Mouse (Mus musculus) liver, adult (tissue): ENCODE results near the gene Ceacam16.

Experiments
- GATA4 ChIP-seq: IDR thresholded peaks from 2 replicates; pipeline ENCODE4 v1.6.1; 2014; ENCODE audit warnings: mild to moderate bottlenecking, low read length; ENCODE audit not compliant: insufficient replicate concordance

Ceacam16 gene

DNA sequence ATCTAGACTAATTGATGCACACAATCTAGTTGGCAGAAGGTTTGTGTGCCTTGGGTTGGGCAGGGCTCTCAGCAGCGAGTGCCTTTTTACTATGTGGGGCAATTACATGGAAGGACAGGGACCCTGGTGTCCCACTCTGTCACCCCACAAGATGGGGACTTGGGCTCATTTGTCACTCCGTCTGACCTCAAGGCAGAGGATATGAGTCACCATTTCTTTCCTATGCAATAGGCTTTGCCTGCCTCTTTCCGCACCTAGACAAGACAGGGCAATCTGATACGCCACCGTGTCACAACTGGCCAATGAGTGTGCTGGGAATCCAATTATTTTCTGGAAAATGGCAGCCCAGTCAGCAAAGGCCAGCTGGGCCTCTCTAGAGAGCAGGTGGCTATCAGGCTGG, 5.4 kb downstream of the Ceacam16 start:
- no peak for TF ChIP-seq GATA4

DNA sequence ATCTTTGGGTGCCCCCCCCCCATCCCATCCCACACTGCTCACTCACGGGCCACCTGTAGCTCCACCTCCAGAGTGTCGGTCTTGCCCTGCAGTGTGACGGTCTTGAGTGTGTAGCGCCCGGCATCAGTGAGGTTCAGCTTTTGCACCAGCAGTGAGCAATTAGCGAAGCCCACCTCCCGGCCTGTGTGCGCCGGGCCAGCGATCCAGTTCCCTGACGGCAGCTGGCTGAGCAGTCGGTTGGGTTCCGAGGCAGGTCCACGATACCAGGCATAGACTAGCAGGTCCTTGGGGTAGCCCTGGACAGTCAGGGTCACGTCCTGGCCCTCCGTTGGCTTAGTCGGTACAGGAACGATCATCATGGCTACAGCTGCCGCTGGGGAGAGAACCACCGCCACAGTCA, 7.6 kb downstream of the Ceacam16 start:
- no peak for TF ChIP-seq GATA4

DNA sequence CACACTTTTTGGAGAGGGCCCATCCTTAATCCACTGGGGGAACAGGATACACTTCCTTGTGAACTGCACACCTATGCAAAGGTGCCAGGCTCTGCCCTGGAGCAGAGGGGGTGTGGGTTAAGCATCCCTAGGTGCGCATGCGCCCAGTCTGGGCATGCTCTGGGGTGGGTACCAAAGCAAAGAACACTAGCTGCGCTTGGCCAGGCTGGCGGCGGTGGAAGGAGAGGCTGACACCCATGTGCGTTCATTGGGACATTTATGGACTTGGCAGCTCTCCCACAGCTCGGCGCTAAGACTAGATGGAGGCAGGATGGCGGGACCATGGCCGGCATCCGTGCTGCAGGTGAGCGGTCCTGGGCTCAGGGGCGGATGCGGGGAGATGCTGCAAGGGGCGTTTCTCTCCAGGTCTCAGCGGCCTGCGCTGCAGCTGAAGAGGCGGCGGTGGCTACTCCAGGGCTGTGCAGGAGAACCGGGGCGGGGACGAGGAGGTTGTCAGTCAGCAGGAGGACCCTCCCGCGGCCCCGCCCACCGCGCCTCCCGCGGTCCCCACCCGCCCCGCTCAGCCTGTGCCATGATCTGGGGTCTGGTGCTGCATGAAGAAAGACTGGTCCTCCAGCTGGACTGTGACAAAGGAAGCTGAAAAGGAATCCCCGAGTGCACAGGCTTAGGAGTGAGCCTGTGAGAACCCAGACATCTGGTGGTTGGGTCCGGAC, 9.1 kb downstream of the Ceacam16 start, which contains the start of gene Gm19345:
Gm19345 (plus strand) TSS at position 146 of the 713 bp plus-strand sequence.
- no peak for TF ChIP-seq GATA4

DNA sequence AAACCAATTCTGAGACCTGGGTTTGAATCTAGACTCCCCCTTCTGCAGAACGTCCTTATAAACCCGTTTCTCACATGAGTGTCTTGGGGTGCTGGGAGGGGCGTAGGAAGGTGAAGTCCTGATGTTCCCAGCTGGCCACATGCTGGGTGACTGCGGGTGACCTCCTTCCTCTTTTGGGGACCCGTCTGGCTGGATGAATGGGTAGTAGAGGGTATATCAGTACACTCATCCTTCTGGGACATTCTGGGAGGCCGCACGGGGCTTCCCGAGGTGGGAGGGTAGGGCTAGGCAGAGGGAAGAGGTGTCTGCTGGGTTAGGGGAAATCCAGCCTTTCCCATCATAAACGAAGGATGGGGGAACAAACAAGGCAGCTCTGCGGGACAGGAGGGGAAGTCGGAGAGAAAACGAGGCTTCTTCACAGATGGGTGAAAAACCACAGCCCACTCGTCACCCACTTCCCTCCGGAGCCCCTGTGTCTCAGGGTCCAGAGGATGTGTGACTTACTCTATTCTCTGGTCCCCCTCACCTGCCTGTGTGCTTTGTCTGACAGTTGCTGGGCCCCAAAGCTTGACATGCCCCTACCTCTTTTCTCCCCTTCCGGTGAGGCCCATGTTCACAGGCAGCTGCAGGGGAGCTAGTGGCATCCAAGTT, 16.5 kb downstream of the Ceacam16 start:
- TF ChIP-seq GATA4, result no peak

DNA sequence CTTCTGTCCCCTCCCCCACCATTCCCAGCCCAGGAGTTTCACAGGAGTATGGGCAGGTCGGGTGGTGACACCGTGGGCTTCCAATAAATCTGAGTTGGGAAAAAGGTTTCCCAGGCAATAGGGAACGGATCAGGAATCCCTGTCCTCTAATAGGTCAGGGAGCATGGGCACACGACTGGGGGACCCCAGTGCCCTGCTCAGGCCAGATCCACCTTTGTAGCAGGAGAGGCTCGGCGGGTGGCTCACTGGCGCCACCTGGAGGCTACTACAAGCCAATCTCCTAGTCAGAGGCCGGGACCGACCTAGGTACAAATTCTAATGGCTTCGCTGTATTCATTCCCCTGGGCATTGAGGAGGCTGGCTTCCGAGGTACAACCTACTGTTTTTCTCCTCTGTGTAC, 17.5 kb downstream of the Ceacam16 start:
- no peak for TF ChIP-seq GATA4

DNA sequence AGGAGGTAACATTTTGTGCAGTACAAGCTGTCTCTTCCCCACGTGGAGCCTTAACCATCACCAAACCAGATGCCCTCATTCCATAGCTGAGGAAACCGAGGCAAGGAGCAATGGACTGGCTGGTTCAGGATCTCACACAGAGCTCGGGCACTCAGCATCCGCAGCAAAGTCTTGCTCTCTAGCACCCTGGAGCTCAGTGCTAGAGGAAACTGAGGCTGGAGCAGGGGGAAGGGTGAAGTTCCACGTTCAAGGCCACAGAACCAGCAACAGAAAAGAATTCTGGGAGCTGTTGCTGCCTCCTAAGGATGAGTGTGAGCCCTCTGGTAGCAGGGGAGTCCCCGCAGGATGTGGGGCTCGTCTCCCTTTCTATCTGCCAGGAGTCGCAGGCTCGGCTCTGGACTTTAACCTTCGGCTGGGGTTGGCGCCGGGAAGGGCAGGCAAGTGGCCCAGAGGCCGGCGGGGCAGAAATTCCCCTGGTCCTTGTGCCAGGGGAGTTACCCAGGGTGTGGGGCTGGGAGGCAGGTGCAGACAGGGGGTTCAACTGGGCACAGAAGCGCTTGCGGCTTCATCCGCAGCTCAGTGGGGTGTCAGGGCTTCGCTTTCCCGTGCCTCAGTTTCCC, 18.1 kb downstream of the Ceacam16 start:
- TF ChIP-seq GATA4, result no peak

DNA sequence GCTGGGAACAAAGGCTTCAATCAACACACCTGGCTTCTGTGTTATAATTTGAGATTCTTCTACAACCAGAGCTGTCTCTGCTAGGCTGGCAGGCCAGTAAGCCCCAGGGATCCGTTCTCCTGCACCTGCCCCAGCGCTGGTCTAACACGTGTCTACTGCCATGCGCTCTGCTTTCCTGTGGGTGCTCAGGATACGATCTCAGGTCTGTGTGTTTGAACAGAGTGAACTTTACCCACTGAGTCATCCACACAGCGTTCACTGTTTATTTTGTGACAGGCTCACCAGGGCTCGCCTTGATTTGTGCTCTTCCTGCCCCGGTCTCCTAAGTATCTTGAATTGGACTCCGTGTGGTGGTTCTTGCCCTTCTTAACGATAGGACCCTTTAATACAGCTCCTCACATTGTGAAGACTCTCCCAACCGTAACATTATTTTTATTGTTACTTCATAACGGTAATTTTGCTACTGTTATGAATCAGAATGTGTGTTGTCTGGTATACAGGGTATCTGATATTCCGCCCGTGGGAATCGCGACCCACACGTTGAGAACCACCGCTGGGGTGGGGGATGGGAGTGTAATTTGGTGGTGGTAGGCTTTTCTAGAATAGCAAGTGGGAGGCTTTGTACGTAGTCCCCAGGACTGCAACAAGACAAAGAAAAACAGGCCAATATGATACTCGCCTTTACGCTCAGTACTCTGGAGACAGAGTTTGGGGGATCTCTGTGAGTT, 19.2 kb downstream of the Ceacam16 start:
- no peak for TF ChIP-seq GATA4

DNA sequence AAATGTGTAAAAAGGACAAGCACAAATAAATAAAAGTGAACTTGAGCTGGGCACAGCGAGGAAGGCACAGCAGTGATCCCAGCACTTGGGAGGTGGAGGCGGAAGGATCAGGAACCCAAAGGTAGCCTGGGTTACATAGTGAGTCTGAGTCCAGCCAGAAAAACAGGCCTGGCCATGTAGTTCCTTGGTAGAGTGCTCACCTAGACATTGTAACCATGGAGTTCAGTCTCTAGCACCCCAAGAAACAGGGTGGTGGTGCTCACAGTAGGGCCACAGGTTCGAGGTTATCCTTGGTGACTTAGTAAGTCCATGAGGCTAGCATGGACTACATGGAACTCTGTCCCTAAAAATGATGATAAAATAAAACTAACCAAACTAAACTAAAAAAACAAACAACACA, 20.2 kb downstream of the Ceacam16 start:
- no peak for TF ChIP-seq GATA4

DNA sequence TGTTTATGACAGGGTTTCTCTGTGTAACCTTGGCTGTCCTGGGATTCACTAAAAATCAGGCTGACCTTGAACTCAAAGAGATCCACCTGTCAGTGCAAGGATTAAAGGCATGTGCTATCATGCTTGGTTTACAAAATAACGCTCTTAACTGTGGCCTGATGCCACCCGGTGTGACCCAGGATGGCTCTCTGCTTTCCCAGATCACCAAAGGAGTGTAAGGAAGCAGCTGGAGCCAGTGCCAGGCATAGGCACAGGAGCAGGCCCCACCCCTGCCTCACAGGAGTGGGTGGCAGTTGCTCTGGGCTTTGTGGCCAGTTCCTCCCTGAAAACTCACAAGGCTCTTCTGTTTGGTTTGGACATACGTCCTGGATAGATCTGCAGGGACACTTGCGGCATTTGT, 20.7 kb downstream of the Ceacam16 start:
- no peak for TF ChIP-seq GATA4

DNA sequence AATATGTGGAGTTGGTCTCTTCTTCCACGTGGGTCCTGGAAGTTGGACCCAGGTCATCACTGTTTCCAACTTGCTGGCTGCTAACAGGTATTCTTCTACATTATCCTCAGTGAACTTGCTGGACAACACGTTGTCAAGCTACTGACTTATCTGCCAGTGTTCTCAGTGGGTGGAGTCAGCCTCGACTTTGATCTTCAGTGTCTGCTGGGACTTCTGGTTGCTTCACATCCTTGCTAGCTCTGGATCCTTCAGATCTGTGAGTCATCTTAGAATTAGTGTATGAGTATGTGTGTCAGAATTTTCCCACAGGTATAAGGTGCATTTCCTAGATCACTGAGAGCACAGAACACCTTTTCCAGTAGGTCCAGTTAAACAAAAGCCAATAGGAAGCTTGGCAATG, 24.3 kb downstream of the Ceacam16 start:
- no peak for TF ChIP-seq GATA4

DNA sequence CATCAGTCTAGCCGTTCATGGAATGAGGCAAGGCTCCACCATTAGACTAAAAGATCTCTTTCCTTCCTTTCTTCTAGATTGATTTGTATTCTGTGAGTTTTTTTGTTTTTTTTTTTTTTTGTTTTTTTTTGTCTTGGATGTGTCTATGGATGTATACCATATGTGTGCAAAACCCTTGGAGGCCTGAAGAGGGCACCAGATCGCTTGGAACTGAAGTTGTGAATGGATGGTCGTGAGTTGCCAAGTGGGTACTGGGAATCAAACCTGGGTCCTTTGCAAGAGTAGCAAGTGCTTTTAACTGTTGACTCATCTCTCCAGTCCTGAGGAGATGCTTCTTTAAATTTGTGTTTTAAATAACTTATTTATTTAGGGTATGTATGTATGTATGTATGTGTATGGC, 27.0 kb downstream of the Ceacam16 start:
- TF ChIP-seq GATA4, result no peak

DNA sequence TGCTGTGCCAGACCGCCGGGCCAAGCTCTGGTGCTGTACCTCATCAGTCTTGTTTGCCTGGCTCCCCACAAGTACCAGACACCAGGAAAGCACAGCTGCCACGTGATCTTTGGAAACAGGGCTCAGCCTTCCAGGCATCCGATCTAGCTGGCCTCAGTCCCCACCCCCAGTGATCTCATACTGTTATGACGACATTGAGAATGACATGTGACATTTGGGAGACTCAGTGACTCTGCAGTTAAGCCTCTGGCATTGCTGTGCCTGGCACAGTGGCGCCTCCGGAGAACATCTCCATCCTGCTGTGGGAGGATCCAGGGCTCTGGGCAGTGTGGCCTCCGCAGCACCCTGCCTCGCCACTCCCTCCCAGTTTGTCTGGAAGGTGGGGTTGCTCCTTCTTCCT, 29.3 kb downstream of the Ceacam16 start:
- no peak for TF ChIP-seq GATA4

DNA sequence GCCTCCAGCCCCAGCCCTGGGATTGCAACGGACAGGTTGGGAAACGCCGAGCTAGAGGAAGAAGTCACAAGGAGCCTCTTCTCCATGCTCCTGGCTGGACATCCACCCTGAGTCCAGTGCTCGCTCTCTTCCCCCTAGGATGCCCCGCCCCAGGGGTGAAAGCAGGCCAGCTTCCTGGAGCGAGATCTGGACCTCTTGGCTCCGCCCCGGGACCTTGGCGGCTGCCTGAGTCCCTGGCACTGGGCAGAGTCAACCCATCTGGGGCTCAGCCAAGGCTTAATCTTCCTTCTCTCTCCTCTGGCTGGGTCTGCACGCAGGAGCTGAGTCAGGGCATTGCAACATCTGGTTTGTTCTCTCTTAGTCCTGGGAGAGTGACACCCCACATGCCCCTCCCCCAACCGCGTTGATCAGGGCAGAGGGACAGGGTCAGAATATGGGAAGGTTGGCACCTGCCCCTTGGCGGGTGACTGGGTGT, 30.4 kb downstream of the Ceacam16 start:
- peak; percentile 93; the same call in 1 of the 2 replicates for TF ChIP-seq GATA4

DNA sequence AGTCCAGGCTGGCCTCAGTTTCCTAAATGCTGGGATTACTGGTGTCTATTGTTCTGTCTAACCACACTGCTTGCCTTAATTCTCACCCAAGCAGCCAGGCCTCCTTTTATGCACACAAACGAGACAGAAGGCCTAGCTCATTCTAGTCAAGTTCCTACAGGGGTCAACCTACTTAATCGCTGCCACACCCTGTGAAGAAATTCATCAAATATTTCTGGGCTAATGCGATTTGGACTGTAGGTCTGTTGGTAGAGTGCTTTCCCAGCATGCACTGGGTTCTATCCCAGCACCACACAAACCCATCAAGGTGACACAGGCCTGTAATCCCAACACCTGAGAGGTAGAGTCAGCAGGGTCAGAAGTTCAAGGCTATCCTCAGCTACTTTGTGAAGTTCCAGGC, 31.4 kb downstream of the Ceacam16 start:
- no peak for TF ChIP-seq GATA4

DNA sequence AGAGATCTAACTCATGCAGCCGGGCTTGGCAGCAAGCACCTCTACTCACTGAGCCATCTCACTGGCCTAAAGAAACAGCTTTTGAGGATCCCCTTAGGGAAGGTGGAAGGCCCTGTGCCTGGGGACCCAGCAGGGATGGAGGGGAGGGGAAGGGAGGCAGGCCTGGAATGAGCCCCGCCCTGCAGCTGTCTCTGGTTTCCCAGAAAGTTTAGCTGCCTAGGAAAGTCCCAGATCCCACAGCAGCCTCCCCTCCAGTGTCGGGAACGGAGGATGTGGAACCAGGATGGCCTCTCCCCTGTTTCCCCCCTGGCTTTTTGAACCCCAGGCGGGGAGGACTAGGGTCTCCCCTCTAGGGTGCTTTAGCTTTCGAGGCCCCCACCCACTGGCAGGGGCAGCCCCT, 34.3 kb downstream of the Ceacam16 start:
- no peak for TF ChIP-seq GATA4
